Mouse (Mus musculus) adrenal gland, postnatal 36 days (tissue): ENCODE results near the gene Olfr846. TPM values are rescaled to one million over a fixed set of nuclear protein-coding genes. Genes with fewer than 3 reads are reported as not detected.

ENCODE experiments used
- DNase-seq, 2 experiments: peaks; one replicate each; pipeline ENCODE4 v3.0.0; 2021; ENCODE audit warnings: mixed read lengths in 1 of 2
- long read RNA-seq, 2 experiments: library from polyadenylated mRNA; stranded (forward); transcript quantifications; one replicate each; pipeline ENCODE4 v2.0.0; 2021; ENCODE audit warnings: borderline sequencing depth in 2 of 2
- total RNA-seq, 2 experiments: library from RNA; stranded (reverse); gene quantifications; 2 replicates each; pipeline ENCODE4 v1.2.3; 2021

Olfr846 gene
- not detected for total RNA-seq
- long read RNA-seq, experiment 1 = 0 reads
- long read RNA-seq, experiment 2 = 0 reads

DNA sequence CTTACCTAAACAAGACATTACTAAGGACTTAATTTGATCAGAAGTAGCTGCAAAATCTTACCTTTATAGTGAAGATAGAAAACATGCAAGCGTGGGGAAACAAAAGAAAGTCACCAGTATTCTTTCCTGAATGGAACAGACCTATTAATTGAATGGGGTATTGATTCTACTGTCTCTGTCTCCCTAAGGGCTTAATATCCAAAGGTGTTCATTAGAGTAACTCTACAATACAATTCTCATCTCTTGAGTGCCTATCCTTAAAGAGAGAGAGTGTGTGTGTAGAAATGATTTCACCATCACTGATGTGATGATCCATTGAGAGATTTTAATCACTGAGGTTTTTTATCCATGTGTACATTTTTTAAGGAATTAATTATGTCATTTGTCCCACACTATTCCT, at the start of gene Olfr846:
Olfr846 (minus strand) TSS at position 101 of the 400 bp plus-strand sequence.
- no peak for DNase-seq

DNA sequence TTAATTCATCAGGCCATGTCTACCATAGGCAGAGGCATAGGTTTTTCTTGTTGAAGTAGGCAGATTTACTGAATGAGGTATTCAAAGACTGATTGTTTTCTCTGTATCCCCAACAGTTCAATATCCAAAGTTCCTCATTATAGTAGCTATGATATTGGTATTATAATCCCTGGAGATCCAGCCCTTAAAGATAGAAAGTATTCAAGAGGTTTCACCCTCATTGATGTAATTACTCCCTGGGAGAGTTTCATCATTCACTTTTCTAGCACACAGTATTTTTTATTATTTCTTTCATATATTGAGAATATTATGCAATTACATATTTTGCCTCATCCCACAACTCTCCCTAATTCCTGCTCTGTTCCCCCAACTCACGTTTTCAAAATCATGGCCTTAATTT, 14.8 kb upstream of the Olfr846 start, which contains the start of gene Olfr847:
Olfr847 (minus strand) TSS at position 101 of the 400 bp plus-strand sequence.
- no peak for DNase-seq

DNA sequence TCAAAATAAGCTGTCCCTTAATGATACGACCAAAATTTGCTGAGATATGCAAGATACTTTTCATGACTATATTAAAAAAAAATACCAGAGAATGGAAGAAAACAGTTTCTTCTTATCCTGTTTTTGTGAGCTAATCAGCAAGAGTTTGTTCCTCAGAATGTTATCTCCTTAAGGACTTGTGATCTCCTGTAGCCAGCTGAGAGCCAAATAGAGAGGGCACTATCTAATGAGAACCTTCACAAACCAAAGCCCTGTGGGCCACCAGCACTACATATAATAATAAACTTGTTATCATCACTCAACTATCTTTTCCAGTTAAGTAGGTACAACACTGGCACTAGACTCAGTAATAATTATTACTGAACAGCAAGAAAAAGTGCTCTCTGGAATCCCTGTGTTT, 27.6 kb downstream of the Olfr846 start, which contains the start of gene Olfr845:
Olfr845 (plus strand) TSS at position 301 of the 400 bp plus-strand sequence.
- no peak for DNase-seq

DNA sequence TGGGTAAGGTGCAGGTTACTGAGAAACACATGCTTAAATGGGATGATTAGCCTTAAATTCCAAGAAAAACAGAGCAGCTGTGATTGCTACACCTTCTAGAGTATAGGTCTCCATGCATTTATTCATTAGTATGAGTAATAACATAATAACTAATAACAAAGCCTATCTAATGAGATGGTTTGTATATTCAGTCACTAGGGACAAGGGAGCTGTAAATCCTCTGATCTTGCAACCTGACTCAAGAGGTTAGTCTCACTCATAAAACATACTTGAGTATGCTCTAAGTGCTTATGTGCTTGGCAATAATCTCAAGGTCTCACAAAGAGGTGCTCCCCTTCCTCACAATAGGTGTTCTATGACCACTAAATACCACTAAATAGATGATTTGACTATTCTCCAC, 47.8 kb downstream of the Olfr846 start, which contains the start of gene Olfr844:
Olfr844 (plus strand) TSS at position 301 of the 400 bp plus-strand sequence.
- DNase-seq = no peak

Other genes with a start within 250 kb of the Olfr846 start
- gene Olfr836, start 243.6 kb downstream of the Olfr846 start, total RNA-seq = not detected
- not detected for gene Olfr837, start 227.7 kb downstream of the Olfr846 start, total RNA-seq
- gene Olfr839-ps1, start 186.7 kb downstream of the Olfr846 start, total RNA-seq = not detected
- gene Olfr843, start 112.0 kb downstream of the Olfr846 start, total RNA-seq = not detected
- gene Olfr844, start 47.7 kb downstream of the Olfr846 start, total RNA-seq = not detected
- gene Olfr845, start 27.5 kb downstream of the Olfr846 start, total RNA-seq = not detected
- gene Olfr847, start 14.7 kb upstream of the Olfr846 start, total RNA-seq = not detected
- not detected for gene Olfr849, start 76.3 kb upstream of the Olfr846 start, total RNA-seq
- gene Olfr850, start 114.2 kb upstream of the Olfr846 start, total RNA-seq = not detected
- gene Olfr851, start 129.3 kb upstream of the Olfr846 start, total RNA-seq = not detected
- not detected for gene Olfr853, start 177.1 kb upstream of the Olfr846 start, total RNA-seq
- not detected for gene Olfr854, start 203.4 kb upstream of the Olfr846 start, total RNA-seq
- gene Olfr855, start 218.6 kb upstream of the Olfr846 start, total RNA-seq = not detected